Mouse (Mus musculus): Measurements from ENCODE around the gene Gm20388. TPM values are rescaled to one million over a fixed set of nuclear protein-coding genes. Genes with fewer than 3 reads are reported as not detected.
A peak's percentile ranks its signal among the peaks of the same experiment; 100 is the strongest.

The Gm20388 gene
- polyA plus RNA-seq, 1 experiment from 2014 or later: 5.3 TPM

DNA sequence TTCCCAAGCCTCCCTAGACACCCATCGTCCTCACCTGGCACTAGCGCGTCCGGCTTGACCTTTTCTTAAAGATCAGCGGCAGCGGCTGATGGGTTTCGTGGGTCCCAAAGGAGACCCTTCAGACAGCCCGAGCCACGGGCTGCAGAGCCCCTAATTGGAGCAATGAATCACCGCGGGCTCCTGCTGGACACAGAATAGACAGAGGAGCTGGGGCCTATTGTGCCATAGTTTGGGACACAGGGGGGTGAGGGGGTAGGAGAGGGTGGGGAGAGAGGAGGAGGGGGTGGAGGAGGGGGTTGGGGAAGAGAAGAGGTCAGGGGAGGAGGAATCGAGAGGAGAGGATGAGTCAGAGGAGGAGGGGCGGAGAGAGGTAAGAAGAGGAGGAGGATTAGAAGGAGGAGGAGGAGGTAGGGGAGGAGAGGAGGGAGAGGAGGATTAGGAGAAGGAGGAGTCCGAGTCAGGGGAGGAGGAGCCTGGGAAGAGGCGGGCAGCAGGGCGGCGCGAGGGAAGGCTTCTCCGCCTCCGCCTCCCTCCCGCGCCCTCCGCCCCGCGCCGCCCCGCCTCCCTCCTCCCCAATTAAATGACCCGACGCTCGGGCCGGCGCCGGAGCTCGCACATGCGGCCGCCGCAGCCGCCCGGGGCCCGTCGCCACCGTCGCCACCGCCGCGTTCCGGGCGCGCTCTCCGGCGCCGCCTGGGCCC is 317.4 kb downstream of the Gm20388 start, which contains the start of gene Gse1:
Gse1 (plus strand) TSS at position 566 of the 701 bp plus-strand sequence.
- DNase-seq (ENCODE audit: low spot score) (peak; percentile 73), ATAC-seq (replicated peaks; ENCODE audit: low FRiP score) (peak; percentile 77)
- Histone ChIP-seq H3K9me3 (ENCODE audit: control insufficient read depth, low read length) (no peaks in the 10 kb centered on the region), H3K27me3 (replicated peaks; ENCODE audit: control insufficient read depth, insufficient read depth, low read length) (peaks cover 65% of the 10 kb centered on the region), H3K36me3 (ENCODE audit: control insufficient read depth, insufficient read depth, low read length) (no peaks in the 10 kb centered on the region), H3K4me3 (ENCODE audit: low read depth, low read length) (peak within 1 kb of the TSS; percentile 58), H3K27ac (ENCODE audit: low read depth, low read length) (peak within 1 kb of the TSS; percentile 5; the same call in 1 of the 2 replicates), H3K4me2 (peak within 1 kb of the TSS; percentile 81), H3K4me1 (replicated peaks; ENCODE audit: control insufficient read depth, insufficient read depth, low read length) (peaks cover 37% of the 10 kb centered on the region), H3K9ac (ENCODE audit: low read depth, low read length) (peak within 1 kb of the TSS; percentile 53)
- 6% methylated on average over 43 of the region's 52 CpGs for WGBS

DNA sequence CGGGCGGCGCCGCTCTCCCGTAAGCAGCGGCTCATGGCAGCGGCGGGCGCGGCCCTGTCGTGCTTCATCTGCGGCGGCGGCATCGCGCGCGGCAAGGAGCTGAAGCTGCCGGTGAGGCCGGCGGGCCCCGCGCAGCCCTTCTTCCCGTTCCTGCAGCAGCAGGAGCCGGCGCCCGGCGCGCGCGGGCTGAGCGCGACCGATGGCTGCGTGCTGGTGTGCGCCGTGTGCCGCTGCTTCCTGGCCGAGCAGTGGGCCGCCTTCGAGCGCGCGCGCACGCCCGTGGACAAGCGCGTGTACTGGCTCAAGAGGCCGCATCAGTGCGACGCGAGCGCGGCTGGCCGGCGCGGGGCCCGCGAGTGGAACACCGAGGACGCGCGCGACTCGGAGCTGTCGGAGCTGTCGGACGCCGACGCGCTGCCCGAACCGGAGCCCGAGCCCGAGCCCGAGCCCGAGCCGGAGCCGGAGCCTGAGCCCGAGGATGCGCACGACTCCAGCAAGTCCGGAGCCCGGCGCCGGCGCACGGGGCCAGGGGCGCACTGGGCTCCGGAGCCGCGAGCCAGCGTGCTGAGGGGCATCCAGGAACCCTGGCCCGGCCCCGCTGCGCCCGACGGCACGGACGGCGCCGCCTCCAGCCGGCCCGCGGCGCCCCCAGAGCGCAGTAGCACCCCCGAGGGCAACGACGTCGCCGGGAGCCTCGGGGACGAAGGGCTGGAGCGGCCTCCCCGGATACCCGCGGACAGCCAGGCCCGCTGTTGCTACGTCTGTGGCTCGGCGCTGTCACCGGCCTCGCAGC is 318.3 kb downstream of the Gm20388 start:
- Histone ChIP-seq H3K4me1 (replicated peaks; ENCODE audit: control insufficient read depth, insufficient read depth, low read length) (peaks cover 43% of the 10 kb centered on the region), H3K36me3 (ENCODE audit: control insufficient read depth, insufficient read depth, low read length) (no peaks in the 10 kb centered on the region), H3K9ac (ENCODE audit: low read depth, low read length) (peak overlapping the region; percentile 53), H3K9me3 (ENCODE audit: control insufficient read depth, low read length) (no peaks in the 10 kb centered on the region), H3K27ac (ENCODE audit: low read depth, low read length) (no peak overlapping the region), H3K27me3 (replicated peaks; ENCODE audit: control insufficient read depth, insufficient read depth, low read length) (peaks cover 64% of the 10 kb centered on the region), H3K4me3 (ENCODE audit: low read depth, low read length) (peak overlapping the region; percentile 58), H3K4me2 (peak overlapping the region; percentile 81)
- DNase-seq (ENCODE audit: low spot score): no peak
- under 1% methylated on average over 116 of the region's 125 CpGs for whole genome bisulfite sequencing
- 0 out of 2 replicates have a peak, but pooled peaks have one; percentile 23 for ATAC-seq (replicated peaks; ENCODE audit: low FRiP score)

DNA sequence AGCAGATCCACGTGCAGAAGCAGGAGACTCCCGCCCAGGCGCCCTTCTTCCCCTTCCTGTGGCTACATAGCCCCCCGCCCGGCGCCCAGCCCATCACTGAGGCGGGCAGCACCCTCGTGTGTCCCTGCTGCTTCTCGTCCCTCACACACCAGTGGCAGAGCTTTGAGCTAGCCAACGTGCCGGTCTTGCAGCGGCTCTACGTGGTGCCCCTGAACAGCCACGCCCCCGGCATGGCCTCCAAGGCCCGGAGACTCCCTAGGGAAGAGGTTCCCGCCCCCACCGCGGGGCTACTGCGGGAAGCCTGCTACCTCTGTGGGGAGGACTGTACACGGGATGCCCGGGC is 318.9 kb downstream of the Gm20388 start:
- Histone ChIP-seq H3K36me3 (ENCODE audit: control insufficient read depth, insufficient read depth, low read length) (no peaks in the 10 kb centered on the region), H3K4me2 (peak overlapping the region; percentile 81), H3K4me3 (ENCODE audit: low read depth, low read length) (peak overlapping the region; percentile 58), H3K9me3 (ENCODE audit: control insufficient read depth, low read length) (no peaks in the 10 kb centered on the region), H3K27ac (ENCODE audit: low read depth, low read length) (no peak overlapping the region), H3K4me1 (replicated peaks; ENCODE audit: control insufficient read depth, insufficient read depth, low read length) (peaks cover 45% of the 10 kb centered on the region), H3K9ac (ENCODE audit: low read depth, low read length) (peak overlapping the region; percentile 53), H3K27me3 (replicated peaks; ENCODE audit: control insufficient read depth, insufficient read depth, low read length) (peaks cover 64% of the 10 kb centered on the region)
- 1% methylated on average over 22 of the region's 22 CpGs for WGBS
- no peak for ATAC-seq (replicated peaks; ENCODE audit: low FRiP score)
- peak; percentile 50 for DNase-seq (ENCODE audit: low spot score)

DNA sequence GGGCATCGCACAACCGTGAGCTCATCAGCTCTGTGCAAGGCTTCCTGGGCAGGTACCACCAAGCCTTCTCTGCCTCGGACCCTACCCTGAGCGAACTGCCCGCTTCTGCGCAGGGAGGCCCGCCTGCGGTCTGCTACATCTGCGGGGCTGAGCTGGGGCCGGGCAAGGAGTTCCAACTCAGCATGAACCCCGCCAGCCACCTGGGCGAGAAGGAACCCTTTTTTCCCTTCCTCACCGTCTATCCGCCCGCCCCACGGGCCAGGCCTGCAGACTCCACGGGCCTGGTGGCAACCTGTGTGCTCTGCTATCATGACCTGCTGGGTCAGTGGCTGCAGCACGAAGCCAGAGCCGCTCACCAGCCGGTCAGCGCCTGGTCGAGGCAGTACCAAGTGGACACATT is 319.4 kb downstream of the Gm20388 start:
- Histone ChIP-seq H3K4me2 (peak overlapping the region; percentile 81), H3K27ac (ENCODE audit: low read depth, low read length) (no peak overlapping the region), H3K27me3 (replicated peaks; ENCODE audit: control insufficient read depth, insufficient read depth, low read length) (peaks cover 60% of the 10 kb centered on the region), H3K9ac (ENCODE audit: low read depth, low read length) (no peak overlapping the region), H3K4me1 (replicated peaks; ENCODE audit: control insufficient read depth, insufficient read depth, low read length) (peaks cover 45% of the 10 kb centered on the region), H3K9me3 (ENCODE audit: control insufficient read depth, low read length) (no peaks in the 10 kb centered on the region), H3K4me3 (ENCODE audit: low read depth, low read length) (peak overlapping the region; percentile 58), H3K36me3 (ENCODE audit: control insufficient read depth, insufficient read depth, low read length) (no peaks in the 10 kb centered on the region)
- no peak for ATAC-seq (replicated peaks; ENCODE audit: low FRiP score)
- WGBS: 15% methylated on average over 22 of the region's 22 CpGs
- no peak for DNase-seq (ENCODE audit: low spot score)

DNA sequence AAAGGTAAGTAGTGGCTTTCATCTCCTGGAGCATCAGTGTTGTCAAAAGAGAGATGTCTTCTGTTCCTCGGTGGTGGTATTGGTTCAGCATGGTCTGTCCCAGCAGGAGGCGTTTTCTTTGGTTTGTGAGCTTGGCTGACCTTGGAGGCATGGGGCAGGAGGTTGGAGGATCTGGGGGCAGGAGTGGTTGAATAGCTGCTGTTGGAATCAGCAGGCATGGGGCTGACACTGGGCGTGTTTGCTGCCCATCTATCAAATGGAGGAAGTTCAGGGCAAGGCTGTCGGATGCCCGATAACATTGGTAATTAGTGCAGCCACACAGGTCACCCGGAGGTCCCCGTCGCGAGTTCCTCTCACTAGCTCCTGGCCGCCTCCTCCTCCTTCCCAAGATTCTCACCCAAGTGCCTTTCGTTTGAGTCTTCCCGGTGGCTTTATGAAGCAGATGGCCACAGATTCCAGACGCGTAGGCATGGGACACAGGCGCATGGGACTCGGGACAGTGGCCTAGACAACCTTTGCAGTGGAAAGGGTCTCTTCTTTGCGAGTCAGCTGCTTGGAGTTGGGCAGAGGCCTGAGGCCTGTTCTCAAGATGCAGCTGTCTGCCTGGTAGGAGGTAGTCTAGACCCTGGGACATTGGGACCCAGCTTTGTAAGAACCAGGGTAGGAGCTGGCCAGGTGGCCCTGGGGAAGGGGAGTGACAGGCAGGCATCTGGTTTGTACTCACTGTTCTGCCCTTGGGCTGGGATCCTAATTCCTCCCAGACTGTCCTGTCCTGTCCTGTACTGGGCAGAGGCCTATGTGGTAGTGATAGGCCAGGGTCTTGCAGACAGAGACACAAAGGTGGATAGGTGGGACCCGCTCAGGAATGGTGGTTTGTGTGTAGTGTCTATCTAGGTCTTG is 320.3 kb downstream of the Gm20388 start:
- Histone ChIP-seq H3K27me3 (replicated peaks; ENCODE audit: control insufficient read depth, insufficient read depth, low read length) (peaks cover 57% of the 10 kb centered on the region), H3K9me3 (ENCODE audit: control insufficient read depth, low read length) (no peaks in the 10 kb centered on the region), H3K4me3 (ENCODE audit: low read depth, low read length) (peak overlapping the region; percentile 58), H3K4me2 (peak overlapping the region; percentile 81), H3K9ac (ENCODE audit: low read depth, low read length) (peak overlapping the region; percentile 10; the same call in 1 of the 2 replicates), H3K36me3 (ENCODE audit: control insufficient read depth, insufficient read depth, low read length) (0 out of 2 replicates have a peak, but pooled peaks cover 2% of the 10 kb centered on the region), H3K27ac (ENCODE audit: low read depth, low read length) (no peak overlapping the region), H3K4me1 (replicated peaks; ENCODE audit: control insufficient read depth, insufficient read depth, low read length) (peaks cover 45% of the 10 kb centered on the region)
- ATAC-seq (replicated peaks; ENCODE audit: low FRiP score) (no peak), DNase-seq (ENCODE audit: low spot score) (no peak)
- WGBS: 32% methylated on average over 18 of the region's 18 CpGs

DNA sequence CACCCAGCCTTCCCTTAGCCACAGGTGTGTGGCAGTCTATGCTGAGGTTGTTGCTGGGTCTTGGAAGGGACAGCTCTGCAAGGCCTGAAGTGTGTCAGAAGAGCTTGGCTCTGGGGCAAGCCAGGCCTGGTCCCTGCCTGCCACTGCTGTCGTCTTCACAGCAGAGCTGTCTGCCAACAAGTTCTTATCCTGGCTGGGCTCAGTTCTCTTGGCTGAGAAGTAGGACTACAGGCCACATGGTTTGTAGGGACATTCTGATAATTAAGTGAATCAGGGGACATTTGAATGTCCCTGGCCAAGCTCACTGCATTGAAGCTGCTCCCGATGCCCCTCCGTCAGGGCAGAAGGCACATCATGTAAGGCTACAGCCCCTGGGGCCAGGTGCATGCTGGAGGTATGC is 321.2 kb downstream of the Gm20388 start:
- H3K4me1 ChIP-seq (replicated peaks; ENCODE audit: control insufficient read depth, insufficient read depth, low read length): peaks cover 45% of the 10 kb centered on the region

DNA sequence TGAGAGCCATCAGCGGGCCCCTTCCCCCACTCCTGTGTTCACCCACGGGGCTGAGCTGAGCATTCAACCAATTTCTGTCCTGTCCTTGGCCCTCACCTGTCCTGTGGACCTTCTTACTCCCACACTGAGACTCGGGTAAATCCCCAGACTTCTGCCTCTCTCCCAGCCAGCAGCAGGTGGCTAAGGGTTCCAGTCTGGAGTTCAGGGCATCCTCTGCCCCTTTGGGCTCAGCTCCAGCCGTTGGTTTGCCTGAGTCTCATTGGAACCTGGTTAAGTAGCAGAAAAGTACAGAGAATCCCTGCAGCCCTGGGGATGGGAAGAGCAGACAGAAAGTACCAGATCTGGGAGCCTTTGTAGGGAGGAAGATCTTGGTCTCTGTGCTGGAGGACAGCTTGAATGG is 321.8 kb downstream of the Gm20388 start:
- Histone ChIP-seq H3K9me3 (ENCODE audit: control insufficient read depth, low read length) (no peaks in the 10 kb centered on the region), H3K27me3 (replicated peaks; ENCODE audit: control insufficient read depth, insufficient read depth, low read length) (peaks cover 50% of the 10 kb centered on the region), H3K9ac (ENCODE audit: low read depth, low read length) (no peak overlapping the region), H3K27ac (ENCODE audit: low read depth, low read length) (no peak overlapping the region), H3K36me3 (ENCODE audit: control insufficient read depth, insufficient read depth, low read length) (0 out of 2 replicates have a peak, but pooled peaks cover 2% of the 10 kb centered on the region), H3K4me2 (peak overlapping the region; percentile 54), H3K4me1 (replicated peaks; ENCODE audit: control insufficient read depth, insufficient read depth, low read length) (peaks cover 45% of the 10 kb centered on the region), H3K4me3 (ENCODE audit: low read depth, low read length) (peak overlapping the region; percentile 18; the same call in 1 of the 2 replicates)
- WGBS: 56% methylated on average over 4 of the region's 4 CpGs
- no peak for DNase-seq (ENCODE audit: low spot score)
- ATAC-seq (replicated peaks; ENCODE audit: low FRiP score): no peak

More for the DNA sequence above, 321.2 kb downstream of the Gm20388 start:
- Histone ChIP-seq H3K27ac (ENCODE audit: low read depth, low read length) (no peak overlapping the region), H3K36me3 (ENCODE audit: control insufficient read depth, insufficient read depth, low read length) (0 out of 2 replicates have a peak, but pooled peaks cover 2% of the 10 kb centered on the region), H3K4me2 (peak overlapping the region; percentile 81), H3K4me3 (ENCODE audit: low read depth, low read length) (no peak overlapping the region), H3K9me3 (ENCODE audit: control insufficient read depth, low read length) (no peaks in the 10 kb centered on the region), H3K9ac (ENCODE audit: low read depth, low read length) (no peak overlapping the region), H3K27me3 (replicated peaks; ENCODE audit: control insufficient read depth, insufficient read depth, low read length) (peaks cover 54% of the 10 kb centered on the region)
- WGBS: 76% methylated on average over 3 of the region's 3 CpGs
- DNase-seq (ENCODE audit: low spot score): no peak
- ATAC-seq (replicated peaks; ENCODE audit: low FRiP score): no peak

DNA sequence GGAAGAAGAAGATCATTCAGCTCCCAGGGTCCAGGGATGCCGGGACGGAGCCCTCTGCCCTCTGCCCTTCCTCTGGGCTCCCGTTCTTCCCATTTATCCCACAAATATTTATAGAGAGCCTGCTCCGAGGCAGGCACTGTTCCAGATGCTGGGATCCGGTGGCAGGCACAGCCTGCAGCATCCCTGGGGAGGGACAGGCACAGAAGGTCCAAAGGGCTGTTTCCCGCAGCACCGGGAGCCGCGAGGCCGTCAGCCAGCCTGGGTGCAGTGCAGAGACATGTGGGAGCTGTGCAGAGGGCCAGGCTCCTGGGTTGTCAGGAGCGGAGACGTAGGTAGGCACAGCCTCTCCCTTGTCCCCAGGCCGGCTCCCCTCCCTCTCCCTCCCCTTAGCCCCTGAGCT is 322.3 kb downstream of the Gm20388 start:
- Histone ChIP-seq H3K27ac (ENCODE audit: low read depth, low read length) (no peak overlapping the region), H3K36me3 (ENCODE audit: control insufficient read depth, insufficient read depth, low read length) (0 out of 2 replicates have a peak, but pooled peaks cover 2% of the 10 kb centered on the region), H3K4me3 (ENCODE audit: low read depth, low read length) (peak overlapping the region; percentile 18), H3K4me2 (peak overlapping the region; percentile 54), H3K27me3 (replicated peaks; ENCODE audit: control insufficient read depth, insufficient read depth, low read length) (peaks cover 45% of the 10 kb centered on the region), H3K9ac (ENCODE audit: low read depth, low read length) (no peak overlapping the region), H3K9me3 (ENCODE audit: control insufficient read depth, low read length) (no peaks in the 10 kb centered on the region), H3K4me1 (replicated peaks; ENCODE audit: control insufficient read depth, insufficient read depth, low read length) (peaks cover 43% of the 10 kb centered on the region)
- DNase-seq (ENCODE audit: low spot score) (no peak), ATAC-seq (replicated peaks; ENCODE audit: low FRiP score) (no peak)
- 33% methylated on average over 13 of the region's 13 CpGs for WGBS
